Mouse (Mus musculus) small intestine, adult 2 months (tissue): ENCODE results near the gene Utf1.

Experiments used
- CTCF ChIP-seq: fragments of 200-500 bp; IDR thresholded peaks from 2 replicates; pipeline ENCODE4 v1.5.1; 2012; ENCODE audit warnings: low read depth, mild to moderate bottlenecking, control low read depth, inconsistent platforms, low read length, moderate library complexity, mixed read lengths; ENCODE audit not compliant: insufficient replicate concordance, insufficient read length; ENCODE audit errors: extremely low read depth
- POLR2A ChIP-seq: fragments of 200-500 bp; IDR thresholded peaks from 2 replicates; pipeline ENCODE4 v1.6.1; 2012; ENCODE audit warnings: low read depth, mild to moderate bottlenecking, control low read depth, inconsistent platforms, low read length, moderate library complexity

- TF ChIP-seq POLR2A (no peak), CTCF (no peak)
Observed at GRCm38 (mm10) chr7:139940476-139941209, 2.9 kb upstream of the Utf1 start.
